Mouse (Mus musculus): Measurements from ENCODE around the gene Srgap3.

The Srgap3 gene

DNA sequence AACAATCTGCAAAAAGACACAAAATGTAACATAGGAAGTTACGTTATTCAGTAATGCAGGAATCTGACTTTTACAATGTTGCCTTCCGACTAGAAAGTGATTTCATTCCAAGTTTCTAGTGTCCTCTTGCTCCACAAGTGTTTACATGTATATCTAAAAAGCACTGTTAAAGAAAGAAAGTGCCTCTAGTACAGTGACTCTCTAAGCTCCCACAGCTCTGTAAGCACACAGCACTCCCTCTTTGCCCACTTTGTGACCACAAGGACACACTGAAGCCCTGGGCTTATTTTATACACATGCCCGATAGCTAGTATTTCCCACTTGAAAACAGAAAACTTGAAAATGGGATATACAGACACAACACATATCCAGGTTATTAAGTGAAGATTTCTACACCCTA is 259.0 kb downstream of the Srgap3 start:
- no peak for DNase-seq (ENCODE audit: low spot score in 2 of 2)

DNA sequence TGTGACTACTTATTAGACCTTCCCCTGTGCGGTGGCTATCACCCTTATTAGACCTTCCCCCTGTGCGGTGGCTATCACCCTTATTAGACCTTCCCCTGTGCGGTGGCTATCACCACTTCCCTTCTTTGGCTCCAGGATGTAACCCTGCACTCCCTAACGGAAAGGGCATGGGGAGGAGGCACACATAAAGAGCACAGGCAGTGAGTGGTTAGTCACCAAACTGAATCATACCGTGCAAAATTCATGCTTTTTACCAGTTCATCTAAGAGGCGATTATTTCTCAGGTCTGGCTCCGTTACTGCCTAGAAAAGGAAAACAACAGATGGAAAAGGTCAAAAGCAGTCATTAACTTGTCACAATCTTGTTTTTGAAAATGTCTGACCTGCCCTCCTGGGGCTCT is 260.6 kb downstream of the Srgap3 start:
- no peak for DNase-seq (ENCODE audit: low spot score in 2 of 2)

DNA sequence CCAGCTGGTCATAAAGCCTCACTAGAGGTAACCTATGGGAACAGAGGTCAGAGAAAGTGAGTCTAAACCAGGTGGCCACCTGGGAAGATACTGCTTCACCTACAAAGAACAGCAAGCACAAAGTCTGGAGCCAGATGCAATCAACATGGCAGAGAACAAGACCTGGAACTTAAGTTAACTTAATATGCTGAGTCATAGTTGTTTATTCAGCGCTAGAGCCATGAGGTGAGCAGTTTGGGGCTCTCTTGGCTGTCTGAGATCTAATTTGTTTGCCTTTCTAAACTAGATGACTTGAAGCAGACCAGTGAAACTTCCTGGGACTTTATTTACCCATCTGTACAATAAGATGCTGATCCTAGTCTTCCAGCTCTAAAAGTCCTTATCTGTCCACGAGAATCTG is 263.0 kb downstream of the Srgap3 start:
- DNase-seq (ENCODE audit: low spot score in 2 of 2) = no peak

Data from thymus, postnatal 10 days (tissue).